Mouse (Mus musculus): ENCODE measurements around the gene Degs2.

The Degs2 gene

GRCm38 (mm10) chr12:108709386-108709785, 7.3 kb upstream of the Degs2 start:
- in situ Hi-C loops (cut with MboI; ENCODE audit: low pct_unique_long_range_greater_than_20kb in 1 of 2, low sequenced_read_pairs in 2 of 2, unreplicated experiment in 1 of 2) = no loop called here

GRCm38 (mm10) chr12:108706129-108706528, 4.0 kb upstream of the Degs2 start:
- in situ Hi-C loops (cut with MboI; ENCODE audit: low pct_unique_long_range_greater_than_20kb in 1 of 2, low sequenced_read_pairs in 2 of 2, unreplicated experiment in 1 of 2) = no loop called here

- in situ Hi-C loops (cut with MboI; ENCODE audit: low pct_unique_long_range_greater_than_20kb in 1 of 2, low sequenced_read_pairs in 2 of 2, unreplicated experiment in 1 of 2) = no loop called here
Observed at GRCm38 (mm10) chr12:108705486-108705885, 3.4 kb upstream of the Degs2 start.

GRCm38 (mm10) chr12:108701221-108701620, 894 bp downstream of the Degs2 start:
- in situ Hi-C loops (cut with MboI; ENCODE audit: low pct_unique_long_range_greater_than_20kb in 1 of 2, low sequenced_read_pairs in 2 of 2, unreplicated experiment in 1 of 2) = no loop called here

GRCm38 (mm10) chr12:108700037-108700436, 2.1 kb downstream of the Degs2 start:
- in situ Hi-C loops (cut with MboI; ENCODE audit: low pct_unique_long_range_greater_than_20kb in 1 of 2, low sequenced_read_pairs in 2 of 2, unreplicated experiment in 1 of 2) = no loop called here

- in situ Hi-C loops (cut with MboI; ENCODE audit: low pct_unique_long_range_greater_than_20kb in 1 of 2, low sequenced_read_pairs in 2 of 2, unreplicated experiment in 1 of 2) = no loop called here
Observed at GRCm38 (mm10) chr12:108699576-108699975, 2.5 kb downstream of the Degs2 start.

- in situ Hi-C loops (cut with MboI; ENCODE audit: low pct_unique_long_range_greater_than_20kb in 1 of 2, low sequenced_read_pairs in 2 of 2, unreplicated experiment in 1 of 2) = no loop called here
Observed at GRCm38 (mm10) chr12:108698697-108699471, 3.2 kb downstream of the Degs2 start.

GRCm38 (mm10) chr12:108694223-108694622, 7.9 kb downstream of the Degs2 start:
- in situ Hi-C loops (cut with MboI; ENCODE audit: low pct_unique_long_range_greater_than_20kb in 1 of 2, low sequenced_read_pairs in 2 of 2, unreplicated experiment in 1 of 2) = no loop called here

GRCm38 (mm10) chr12:108693592-108693991, 8.5 kb downstream of the Degs2 start:
- in situ Hi-C loops (cut with MboI; ENCODE audit: low pct_unique_long_range_greater_than_20kb in 1 of 2, low sequenced_read_pairs in 2 of 2, unreplicated experiment in 1 of 2) = no loop called here

- in situ Hi-C loops (cut with MboI; ENCODE audit: low pct_unique_long_range_greater_than_20kb in 1 of 2, low sequenced_read_pairs in 2 of 2, unreplicated experiment in 1 of 2) = no loop called here
Observed at GRCm38 (mm10) chr12:108690529-108690928, 11.6 kb downstream of the Degs2 start.

GRCm38 (mm10) chr12:108689167-108689566, 12.9 kb downstream of the Degs2 start:
- in situ Hi-C loops (cut with MboI; ENCODE audit: low pct_unique_long_range_greater_than_20kb in 1 of 2, low sequenced_read_pairs in 2 of 2, unreplicated experiment in 1 of 2) = no loop called here

- in situ Hi-C loops (cut with MboI; ENCODE audit: low pct_unique_long_range_greater_than_20kb in 1 of 2, low sequenced_read_pairs in 2 of 2, unreplicated experiment in 1 of 2) = no loop called here
Observed at GRCm38 (mm10) chr12:108686926-108687325, 15.2 kb downstream of the Degs2 start.

- in situ Hi-C loops (cut with MboI; ENCODE audit: low pct_unique_long_range_greater_than_20kb in 1 of 2, low sequenced_read_pairs in 2 of 2, unreplicated experiment in 1 of 2) = no loop called here
Observed at GRCm38 (mm10) chr12:108686463-108686862, 15.7 kb downstream of the Degs2 start.

GRCm38 (mm10) chr12:108682240-108683023, 19.7 kb downstream of the Degs2 start:
- in situ Hi-C loops (cut with MboI; ENCODE audit: low pct_unique_long_range_greater_than_20kb in 1 of 2, low sequenced_read_pairs in 2 of 2, unreplicated experiment in 1 of 2) = no loop called here

- in situ Hi-C loops (cut with MboI; ENCODE audit: low pct_unique_long_range_greater_than_20kb in 1 of 2, low sequenced_read_pairs in 2 of 2, unreplicated experiment in 1 of 2) = no loop called here
Observed at GRCm38 (mm10) chr12:108680861-108681260, 21.3 kb downstream of the Degs2 start.

- in situ Hi-C loops (cut with MboI; ENCODE audit: low pct_unique_long_range_greater_than_20kb in 1 of 2, low sequenced_read_pairs in 2 of 2, unreplicated experiment in 1 of 2) = no loop called here
Observed at GRCm38 (mm10) chr12:108678366-108678765, 23.7 kb downstream of the Degs2 start.

GRCm38 (mm10) chr12:108677116-108677515, 25.0 kb downstream of the Degs2 start:
- in situ Hi-C loops (cut with MboI; ENCODE audit: low pct_unique_long_range_greater_than_20kb in 1 of 2, low sequenced_read_pairs in 2 of 2, unreplicated experiment in 1 of 2) = no loop called here

- in situ Hi-C loops (cut with MboI; ENCODE audit: low pct_unique_long_range_greater_than_20kb in 1 of 2, low sequenced_read_pairs in 2 of 2, unreplicated experiment in 1 of 2) = no loop called here
Observed at GRCm38 (mm10) chr12:108675614-108676401, 26.3 kb downstream of the Degs2 start.

GRCm38 (mm10) chr12:108674916-108675315, 27.2 kb downstream of the Degs2 start:
- in situ Hi-C loops (cut with MboI; ENCODE audit: low pct_unique_long_range_greater_than_20kb in 1 of 2, low sequenced_read_pairs in 2 of 2, unreplicated experiment in 1 of 2) = no loop called here
